In genomic region chr5:143112281-143113246, GRCm38 (mm10) we compare ENCODE assay signal across 8 mouse cellular contexts. TPM values are rescaled to one million over a fixed set of nuclear protein-coding genes. Genes with fewer than 3 reads are reported as not detected.
DNase-seq lines count a peak whose midpoint lies in the region; ATAC-seq and TF ChIP-seq lines count a peak whose summit lies in the region.

TSS of gene Rnf216 (minus strand) at chr5:143112994.

- under 1% methylated on average over 100 of the region's 110 CpGs for WGBS in heart, embryonic 11.5 days (ENCODE audit: insufficient replicate concordance)
- WGBS in kidney, embryonic 16.5 days, result 1% methylated on average over 106 of the region's 110 CpGs
- WGBS in liver, adult 2 months, result 1% methylated on average over 98 of the region's 110 CpGs

- H3K27ac ChIP-seq in heart, embryonic 11.5 days (ENCODE audit: low read depth, low read length), result peak within 1 kb of the TSS; percentile 94
- peak within 1 kb of the TSS; percentile 91 for H3K27ac ChIP-seq in kidney, embryonic 16.5 days (ENCODE audit: low read length)
- peak within 1 kb of the TSS; percentile 53 for H3K27ac ChIP-seq in liver, adult 2 months (replicated peaks; ENCODE audit: insufficient read depth, low read depth, low read length)

- H3K27me3 ChIP-seq in C2C12 (ENCODE audit: control insufficient read depth, insufficient read depth, insufficient read length), result no peaks in the 10 kb centered on the region
- H3K27me3 ChIP-seq in erythroblast, embryonic 14.5 days (ENCODE audit: control insufficient read depth), result no peaks in the 10 kb centered on the region; the same call in 1 of the 2 replicates
- no peaks in the 10 kb centered on the region for H3K27me3 ChIP-seq in heart, embryonic 11.5 days (ENCODE audit: control insufficient read depth, insufficient read depth, low read length)
- no peaks in the 10 kb centered on the region for H3K27me3 ChIP-seq in kidney, embryonic 16.5 days (ENCODE audit: insufficient read depth, low read length)
- no peaks in the 10 kb centered on the region for H3K27me3 ChIP-seq in liver, adult 2 months (ENCODE audit: control insufficient read depth, insufficient read depth, low read length)
- no peaks in the 10 kb centered on the region for H3K27me3 ChIP-seq in myocyte (ENCODE audit: control insufficient read depth, insufficient read depth, insufficient read length)
- no peaks in the 10 kb centered on the region for H3K27me3 ChIP-seq in splenic B cell, adult 2 months (ENCODE audit: control insufficient read depth, insufficient read depth, low read length, poor library complexity, severe bottlenecking)

- peaks cover 4% of the 10 kb centered on the region for H3K9me3 ChIP-seq in erythroblast, embryonic 14.5 days (ENCODE audit: control insufficient read depth, low read length)
- H3K9me3 ChIP-seq in heart, embryonic 11.5 days (replicated peaks; ENCODE audit: control insufficient read depth, low read length), result peaks cover 1% of the 10 kb centered on the region; the same call in 1 of the 2 replicates
- 0 out of 2 replicates have a peak, but pooled peaks cover 2% of the 10 kb centered on the region for H3K9me3 ChIP-seq in kidney, embryonic 16.5 days (ENCODE audit: low read length)

- H3K79me2 ChIP-seq in C2C12 (ENCODE audit: control insufficient read depth, insufficient read depth) (peaks cover 53% of the 10 kb centered on the region), myocyte (ENCODE audit: control insufficient read depth, insufficient read depth) (peaks cover 40% of the 10 kb centered on the region)
- peaks cover 24% of the 10 kb centered on the region for H3K79me2 ChIP-seq in liver, adult 2 months (ENCODE audit: control insufficient read depth, insufficient read depth, low read length)

- peak; percentile 98 for TF ChIP-seq POLR2A in brain, embryonic 14.5 days (IDR thresholded peaks at IDR 0.05; ENCODE audit: borderline replicate concordance, extremely low read depth, insufficient read depth, insufficient read length, poor library complexity, severe bottlenecking)
- peak; percentile 85; the same call in 1 of the 2 replicates for TF ChIP-seq POLR2A in liver, adult 2 months (IDR thresholded peaks at IDR 0.05; ENCODE audit: extremely low read depth, insufficient read depth, low read length)
- peak; percentile 93 for TF ChIP-seq POLR2A in myocyte (IDR thresholded peaks at IDR 0.05; ENCODE audit: insufficient read length, low read depth)

- H3K4me2 ChIP-seq in heart, embryonic 11.5 days, result peak within 1 kb of the TSS; percentile 68
- H3K4me2 ChIP-seq in kidney, embryonic 16.5 days (replicated peaks; ENCODE audit: low read depth, low read length), result peak within 1 kb of the TSS; percentile 88
- peak within 1 kb of the TSS; percentile 87 for H3K4me2 ChIP-seq in myocyte (ENCODE audit: low read depth)

- H3K9ac ChIP-seq in heart, embryonic 11.5 days (ENCODE audit: low read depth, low read length), result peak within 1 kb of the TSS; percentile 95
- H3K9ac ChIP-seq in kidney, embryonic 16.5 days (replicated peaks; ENCODE audit: low read length), result peak within 1 kb of the TSS; percentile 89
- peak within 1 kb of the TSS; percentile 90 for H3K9ac ChIP-seq in liver, adult 2 months (ENCODE audit: low read depth, low read length)

- peak within 1 kb of the TSS; percentile 80 for H3ac ChIP-seq in C2C12 (ENCODE audit: control insufficient read depth, insufficient read length, low read depth)
- H3ac ChIP-seq in myocyte (ENCODE audit: control insufficient read depth, insufficient read length), result peak within 1 kb of the TSS; percentile 70

- peaks cover 3% of the 10 kb centered on the region for H3K36me3 ChIP-seq in C2C12 (ENCODE audit: control insufficient read depth, insufficient read depth)
- peaks cover 18% of the 10 kb centered on the region for H3K36me3 ChIP-seq in erythroblast, embryonic 14.5 days (ENCODE audit: control insufficient read depth)
- H3K36me3 ChIP-seq in heart, embryonic 11.5 days (ENCODE audit: control insufficient read depth, insufficient read depth, low read length), result no peaks in the 10 kb centered on the region
- H3K36me3 ChIP-seq in kidney, embryonic 16.5 days (ENCODE audit: insufficient read depth, low read length), result no peaks in the 10 kb centered on the region
- no peaks in the 10 kb centered on the region for H3K36me3 ChIP-seq in liver, adult 2 months (ENCODE audit: control insufficient read depth, insufficient read depth, low read length)
- H3K36me3 ChIP-seq in myocyte (ENCODE audit: control insufficient read depth, insufficient read depth), result no peaks in the 10 kb centered on the region
- H3K36me3 ChIP-seq in splenic B cell, adult 2 months (ENCODE audit: control insufficient read depth, insufficient read depth, low read length, poor library complexity, severe bottlenecking), result no peaks in the 10 kb centered on the region

- TF ChIP-seq CTCF in C2C12 (IDR thresholded peaks at IDR 0.05; ENCODE audit: control insufficient read depth, insufficient read depth, insufficient read length), result peak; percentile 82
- peak; percentile 81 for TF ChIP-seq CTCF in brain, embryonic 14.5 days (IDR thresholded peaks at IDR 0.05; ENCODE audit: borderline replicate concordance, extremely low read depth, insufficient read depth, insufficient read length)
- peak; percentile 79 for TF ChIP-seq CTCF in liver, adult 2 months (IDR thresholded peaks at IDR 0.05; ENCODE audit: low read depth, low read length)

- ATAC-seq in heart, embryonic 11.5 days (replicated peaks; ENCODE audit: insufficient number of reproducible peaks, low FRiP score, low TSS enrichment), result peak; percentile 91
- ATAC-seq in kidney, embryonic 16.5 days (ENCODE audit: low FRiP score, low TSS enrichment), result peak; percentile 96

- H3K79me3 ChIP-seq in C2C12 (ENCODE audit: low read depth), result peaks cover 38% of the 10 kb centered on the region

- H3K4me3 ChIP-seq in C2C12 (ENCODE audit: insufficient read depth, poor library complexity, severe bottlenecking) (peak within 1 kb of the TSS; percentile 64), myocyte (peak within 1 kb of the TSS; percentile 40)
- H3K4me3 ChIP-seq in erythroblast, embryonic 14.5 days (replicated peaks), result peak within 1 kb of the TSS; percentile 85
- H3K4me3 ChIP-seq in heart, embryonic 11.5 days (ENCODE audit: low read depth, low read length), result peak within 1 kb of the TSS; percentile 88
- peak within 1 kb of the TSS; percentile 81 for H3K4me3 ChIP-seq in kidney, embryonic 16.5 days (ENCODE audit: low read length)
- H3K4me3 ChIP-seq in liver, adult 2 months (ENCODE audit: insufficient read depth, low read depth, low read length), result peak within 1 kb of the TSS; percentile 82

- DNase-seq in brain, embryonic 14.5 days (ENCODE audit: low read depth), result peak; percentile 97
- DNase-seq in liver, adult 2 months (ENCODE audit: extremely low read depth, low read depth, low spot score), result peak; percentile 78
- DNase-seq in splenic B cell, adult 2 months (ENCODE audit: low read depth, low spot score), result peak; percentile 97

- peaks cover 51% of the 10 kb centered on the region for H3K4me1 ChIP-seq in erythroblast, embryonic 14.5 days (ENCODE audit: control insufficient read depth)
- peaks cover 18% of the 10 kb centered on the region for H3K4me1 ChIP-seq in heart, embryonic 11.5 days (ENCODE audit: control insufficient read depth, insufficient read depth, low read length)
- H3K4me1 ChIP-seq in kidney, embryonic 16.5 days (ENCODE audit: insufficient read depth, low read length), result peaks cover 9% of the 10 kb centered on the region
- H3K4me1 ChIP-seq in liver, adult 2 months (ENCODE audit: control insufficient read depth, insufficient read depth, low read length), result peaks cover 3% of the 10 kb centered on the region; the same call in 1 of the 2 replicates

TF ChIP-seq in C2C12, 6 proteins besides CTCF, POLR2A, EP300 and RAD21:
- TF ChIP-seq USF1 (IDR thresholded peaks at IDR 0.05; ENCODE audit: low read depth) (no peak), CEBPB (IDR thresholded peaks at IDR 0.05; ENCODE audit: low read depth) (no peak), FOSL1 (IDR thresholded peaks at IDR 0.05; ENCODE audit: insufficient read depth, low read length, poor library complexity, severe bottlenecking) (no peak), MAX (IDR thresholded peaks at IDR 0.05) (no peak), MYOD1 (IDR thresholded peaks at IDR 0.05; ENCODE audit: control insufficient read depth, insufficient read length, low read depth) (no peak), MYOG (IDR thresholded peaks at IDR 0.05; ENCODE audit: control insufficient read depth, extremely low read depth, insufficient read length) (no peak)
TF ChIP-seq in C2C12: peak in this region for 0.

TF ChIP-seq in myocyte, 11 proteins besides CTCF, POLR2A, EP300 and RAD21:
- peak; percentile 81 for TF ChIP-seq POLR2AphosphoS2 (IDR thresholded peaks at IDR 0.05; ENCODE audit: insufficient read length, low read depth)
- TF ChIP-seq TCF3 (IDR thresholded peaks at IDR 0.05; ENCODE audit: insufficient read length, low read depth), result no peak

RNA-seq across cellular contexts. Expression of gene Rnf216, which starts in this region (rescaled TPM):
- polyA plus RNA-seq in C2C12 (2012; fragmentation: generic; extraction: Trizol) (12.2 TPM), myocyte (2012; fragmentation: generic; extraction: Trizol) (15.9 TPM)
- polyA plus RNA-seq in brain, embryonic 14.5 days (2012; rRNA removed), result 32.9 and 33.2 TPM in 2 replicates
- 2.4 and 2.9 TPM in 2 replicates for polyA plus RNA-seq in erythroblast, embryonic 14.5 days (2012)
- 22.8 and 35.2 TPM in 2 replicates for polyA plus RNA-seq in heart, embryonic 11.5 days (2014; fragmentation: Nextera tagmentation; extraction: Ambion mirVana)
- polyA plus RNA-seq in kidney, embryonic 16.5 days (2015; fragmentation: Nextera tagmentation; extraction: Ambion mirVana), result 39.4 and 46.2 TPM in 2 replicates
- total RNA-seq in liver, adult 2 months (2014; rRNA removed), result 10.8 and 11.5 TPM in 2 replicates
- 10.4 and 12.1 TPM in 2 replicates for polyA plus RNA-seq in liver, adult 2 months (2012; rRNA removed)

Comparison
In these comparisons a context has a peak if more than half of its experiments do, and no peak if none do; other contexts are left out.
1. Peak in every context shown above with its lines: DNase-seq, ATAC-seq, H3K4me3 ChIP-seq and H3K27ac ChIP-seq.